Mouse (Mus musculus): ENCODE data around the gene Fgd6. TPM values are rescaled to one million over a fixed set of nuclear protein-coding genes. Genes with fewer than 3 reads are reported as not detected.

Fgd6 gene
- polyA plus RNA-seq, 1 experiment from 2014 or later, result 3.6 TPM

Other genes with a start within 250 kb of the Fgd6 start
- gene Usp44, start 204.4 kb upstream of the Fgd6 start, polyA plus RNA-seq (2016; fragmentation: Nextera tagmentation; extraction: Ambion mirVana), result 16.3 and 17.4 TPM in 2 replicates
- gene Metap2, start 138.9 kb upstream of the Fgd6 start, polyA plus RNA-seq (2016; fragmentation: Nextera tagmentation; extraction: Ambion mirVana), result 235 and 247 TPM in 2 replicates
- 28.1 and 28.9 TPM in 2 replicates for gene Vezt, start 184 bp upstream of the Fgd6 start, polyA plus RNA-seq (2016; fragmentation: Nextera tagmentation; extraction: Ambion mirVana)
- 11.0 and 11.3 TPM in 2 replicates for gene Nr2c1, start 112.0 kb downstream of the Fgd6 start, polyA plus RNA-seq (2016; fragmentation: Nextera tagmentation; extraction: Ambion mirVana)
- gene Ndufa12, start 162.7 kb downstream of the Fgd6 start, polyA plus RNA-seq (2016; fragmentation: Nextera tagmentation; extraction: Ambion mirVana), result 575 and 590 TPM in 2 replicates